Mouse (Mus musculus) lung, embryonic 14.5 days (tissue): ENCODE data around the gene Il16. TPM values are rescaled to one million over a fixed set of nuclear protein-coding genes. Genes with fewer than 3 reads are reported as not detected.
A peak's percentile ranks its signal among the peaks of the same experiment; 100 is the strongest.

Experiments used
- ATAC-seq: fragments of 200-750 bp; cut with Nextera tagmentation; 2 replicates; pipeline ENCODE4 v1.8.0; 2017; ENCODE audit warnings: mild to moderate bottlenecking, moderate TSS enrichment, moderate library complexity; ENCODE audit not compliant: insufficient read depth
- DNase-seq: peaks from one replicate; pipeline ENCODE4 v3.0.0-alpha.2; 2015
- H3K27ac ChIP-seq: fragments of 300-500 bp; sonication (generic); 2 replicates; pipeline ENCODE4 v1.5.1; 2014; ENCODE audit warnings: low read depth, mild to moderate bottlenecking, moderate library complexity
- H3K27me3 ChIP-seq: fragments of 300-500 bp; sonication (generic); 2 replicates; pipeline ENCODE4 v1.6.1; 2014; ENCODE audit warnings: low read length, control low read depth; ENCODE audit not compliant: insufficient read depth
- H3K36me3 ChIP-seq: fragments of 300-500 bp; sonication (generic); 2 replicates; pipeline ENCODE4 v1.6.1; 2014; ENCODE audit warnings: control low read depth; ENCODE audit not compliant: insufficient read depth
- H3K4me1 ChIP-seq: fragments of 300-500 bp; sonication (generic); 2 replicates; pipeline ENCODE4 v1.6.1; 2014; ENCODE audit warnings: antibody characterized with exemption, control low read depth; ENCODE audit not compliant: insufficient read depth
- H3K4me2 ChIP-seq: fragments of 300-500 bp; sonication (generic); 2 replicates; pipeline ENCODE4 v1.6.1; 2014; ENCODE audit warnings: mild to moderate bottlenecking
- H3K4me3 ChIP-seq: fragments of 300-500 bp; sonication (generic); 2 replicates; pipeline ENCODE4 v1.5.1; 2014; ENCODE audit warnings: low read depth, low read length
- H3K9ac ChIP-seq: fragments of 300-500 bp; sonication (generic); 2 replicates; pipeline ENCODE4 v1.6.1; 2014
- H3K9me3 ChIP-seq: fragments of 300-500 bp; sonication (generic); 2 replicates; pipeline ENCODE4 v1.6.1; 2016; ENCODE audit warnings: low read depth, low read length, control low read depth
- CTCF ChIP-seq: IDR thresholded peaks from 2 replicates; pipeline ENCODE4 v1.5.1; 2016; ENCODE audit warnings: antibody characterized with exemption, low read depth
- WGBS: fragments of 180-500 bp; shearing (Covaris S2); extraction: QIAGEN DNeasy Blood & Tissue Kit; methylation state at CpG from one replicate; pipeline ENCODE4 v1.1.7; 2014; 5-methylcytosine and 5-hydroxymethylcytosine counted together
- polyA plus RNA-seq: library from polyadenylated mRNA; unstranded; fragments of >200 nt; fragmentation: Nextera tagmentation; extraction: Ambion mirVana; gene quantifications from 2 replicates; pipeline ENCODE4 v1.2.1, GENCODE M21; 2014

Il16 gene
- polyA plus RNA-seq, 1 experiment from 2014 or later: 2.3 TPM

- no peaks in the 10 kb centered on the region for H3K9me3 ChIP-seq
- no peaks in the 10 kb centered on the region for H3K27me3 ChIP-seq
- no peak overlapping the region for H3K27ac ChIP-seq
- no peak for ATAC-seq
- no peak overlapping the region for H3K9ac ChIP-seq
- no peak for DNase-seq
- TF ChIP-seq CTCF: no peak
- H3K4me2 ChIP-seq: no peak overlapping the region
- H3K4me3 ChIP-seq: no peak overlapping the region
- 85% methylated on average over 4 of the region's 4 CpGs for WGBS
- no peaks in the 10 kb centered on the region for H3K4me1 ChIP-seq
- no peaks in the 10 kb centered on the region for H3K36me3 ChIP-seq
Measured at GRCm38 (mm10) chr7:83678506-83678905, 67.0 kb downstream of the Il16 start.

- ATAC-seq (no peak), DNase-seq (no peak)
- H3K27ac ChIP-seq: no peak overlapping the region
- H3K4me3 ChIP-seq: no peak overlapping the region
- no peak for TF ChIP-seq CTCF
- 71% methylated on average over 3 of the region's 3 CpGs for WGBS
- no peaks in the 10 kb centered on the region for H3K9me3 ChIP-seq
- no peaks in the 10 kb centered on the region for H3K4me1 ChIP-seq
- H3K4me2 ChIP-seq: no peak overlapping the region
- no peaks in the 10 kb centered on the region for H3K27me3 ChIP-seq
- H3K36me3 ChIP-seq: no peaks in the 10 kb centered on the region
- H3K9ac ChIP-seq: no peak overlapping the region
Measured at GRCm38 (mm10) chr7:83677296-83677695, 68.2 kb downstream of the Il16 start.

DNA sequence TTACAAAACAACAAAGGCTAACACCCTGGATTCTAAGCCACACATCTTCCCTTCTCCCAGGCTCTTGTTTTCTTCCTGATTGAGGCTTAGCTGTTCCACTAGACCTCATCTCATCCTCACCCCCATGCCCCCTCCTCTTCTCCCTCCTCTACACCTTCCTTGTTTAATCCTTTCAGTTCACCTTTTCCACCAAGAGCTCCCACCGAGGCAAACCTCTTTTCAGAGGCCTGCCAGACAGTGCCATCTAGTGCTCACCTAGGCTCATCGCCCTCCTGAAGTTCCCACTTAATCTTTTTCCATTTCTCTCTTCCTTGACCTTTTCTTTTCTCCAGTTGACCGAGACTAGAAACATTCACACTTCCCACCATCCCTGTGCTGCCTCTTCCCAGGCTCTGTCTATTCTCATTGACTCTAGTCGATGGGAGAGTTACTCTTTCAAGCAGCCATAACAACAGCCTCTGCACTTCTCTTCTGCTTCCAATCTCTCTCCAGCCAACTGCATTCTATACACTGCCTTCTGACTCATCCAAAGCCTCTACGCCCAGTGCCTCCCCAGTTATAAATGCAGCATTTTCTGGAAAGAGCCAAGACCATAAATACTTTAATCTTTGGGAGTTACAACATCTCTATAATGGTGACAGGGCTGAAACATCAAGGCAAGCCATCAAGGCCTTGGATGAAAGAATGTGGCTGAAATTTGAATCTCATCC, 69.8 kb downstream of the Il16 start:
- Histone ChIP-seq H3K9ac (no peak overlapping the region), H3K27me3 (no peaks in the 10 kb centered on the region), H3K36me3 (no peaks in the 10 kb centered on the region), H3K4me3 (no peak overlapping the region), H3K4me2 (no peak overlapping the region), H3K9me3 (no peaks in the 10 kb centered on the region), H3K4me1 (no peaks in the 10 kb centered on the region), H3K27ac (no peak overlapping the region)
- WGBS: 29% methylated on average over 5 of the region's 5 CpGs
- peak; percentile 55 for DNase-seq
- peak; percentile 67 for TF ChIP-seq CTCF
- ATAC-seq: no peak

DNA sequence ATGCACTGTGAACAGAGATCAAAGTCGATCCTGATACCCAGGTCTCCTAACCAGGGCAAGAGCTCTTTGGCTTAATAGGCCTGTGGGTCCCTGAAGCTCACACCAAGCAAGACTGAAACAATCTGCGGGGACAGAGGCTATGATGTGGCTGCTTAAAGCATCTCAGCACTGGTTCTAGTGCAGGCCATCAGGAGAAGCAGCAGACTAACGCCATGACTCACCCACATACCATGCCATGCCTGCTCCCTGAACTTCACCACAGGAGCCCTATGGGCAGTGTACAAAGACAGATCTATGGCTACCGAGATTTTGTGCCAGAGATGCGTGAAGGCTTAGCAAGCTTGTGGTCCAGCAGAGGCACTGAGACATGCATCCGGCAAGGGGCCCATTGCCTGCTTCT, 74.0 kb downstream of the Il16 start:
- ATAC-seq (no peak), DNase-seq (no peak)
- Histone ChIP-seq H3K9ac (no peak overlapping the region), H3K27ac (no peak overlapping the region), H3K36me3 (no peaks in the 10 kb centered on the region), H3K4me2 (no peak overlapping the region), H3K27me3 (no peaks in the 10 kb centered on the region), H3K9me3 (no peaks in the 10 kb centered on the region), H3K4me1 (no peaks in the 10 kb centered on the region), H3K4me3 (no peak overlapping the region)
- no peak for TF ChIP-seq CTCF
- WGBS: 85% methylated on average over 6 of the region's 6 CpGs

GRCm38 (mm10) chr7:83668724-83669123, 76.8 kb downstream of the Il16 start:
- Histone ChIP-seq H3K4me2 (no peak overlapping the region), H3K4me3 (no peak overlapping the region), H3K27me3 (no peaks in the 10 kb centered on the region), H3K9ac (no peak overlapping the region), H3K36me3 (no peaks in the 10 kb centered on the region), H3K9me3 (no peaks in the 10 kb centered on the region), H3K27ac (no peak overlapping the region), H3K4me1 (no peaks in the 10 kb centered on the region)
- ATAC-seq: peak; percentile 35; the same call in 1 of the 2 replicates
- WGBS: 0% methylated on average over 1 of the region's 1 CpGs
- DNase-seq: peak; percentile 85
- peak; percentile 84 for TF ChIP-seq CTCF

DNA sequence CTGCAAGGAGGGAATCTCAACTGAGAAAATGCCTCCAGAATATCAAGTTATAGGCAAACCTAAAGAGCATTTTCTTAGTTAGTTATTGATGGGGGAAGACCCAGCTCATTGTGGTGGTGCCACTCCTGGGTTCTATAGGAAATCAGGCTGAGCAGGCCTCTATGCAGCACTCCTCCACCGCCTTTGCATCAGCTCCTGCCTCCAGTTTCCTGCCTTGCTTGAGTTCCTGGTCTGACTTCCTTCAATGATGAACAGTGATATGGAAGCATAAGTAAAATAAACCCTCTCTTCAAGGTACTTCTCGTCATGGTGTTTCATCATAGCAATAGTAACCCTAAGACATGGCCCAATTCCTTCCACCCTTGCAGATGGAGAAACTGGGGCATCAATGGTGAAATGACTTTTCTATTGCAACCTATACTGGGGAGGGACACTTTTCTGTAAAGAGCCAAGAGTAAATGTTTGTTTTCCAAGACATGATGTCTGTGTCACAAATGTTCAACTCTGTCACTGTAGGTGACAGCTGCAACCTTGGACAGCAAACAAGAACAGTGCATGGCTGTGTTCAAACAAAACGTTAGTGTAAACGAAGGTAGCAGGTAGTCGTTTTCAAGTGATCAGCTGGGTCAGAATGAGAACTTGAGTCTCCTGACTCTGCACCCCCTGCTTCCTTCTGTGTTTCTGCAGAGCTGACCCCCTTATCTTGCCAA, 77.4 kb downstream of the Il16 start:
- Histone ChIP-seq H3K36me3 (no peaks in the 10 kb centered on the region), H3K4me1 (no peaks in the 10 kb centered on the region), H3K4me3 (no peak overlapping the region), H3K27ac (no peak overlapping the region), H3K4me2 (no peak overlapping the region), H3K9me3 (no peaks in the 10 kb centered on the region), H3K27me3 (no peaks in the 10 kb centered on the region), H3K9ac (no peak overlapping the region)
- ATAC-seq (no peak), DNase-seq (no peak)
- TF ChIP-seq CTCF: no peak
- WGBS: 65% methylated on average over 5 of the region's 5 CpGs

DNA sequence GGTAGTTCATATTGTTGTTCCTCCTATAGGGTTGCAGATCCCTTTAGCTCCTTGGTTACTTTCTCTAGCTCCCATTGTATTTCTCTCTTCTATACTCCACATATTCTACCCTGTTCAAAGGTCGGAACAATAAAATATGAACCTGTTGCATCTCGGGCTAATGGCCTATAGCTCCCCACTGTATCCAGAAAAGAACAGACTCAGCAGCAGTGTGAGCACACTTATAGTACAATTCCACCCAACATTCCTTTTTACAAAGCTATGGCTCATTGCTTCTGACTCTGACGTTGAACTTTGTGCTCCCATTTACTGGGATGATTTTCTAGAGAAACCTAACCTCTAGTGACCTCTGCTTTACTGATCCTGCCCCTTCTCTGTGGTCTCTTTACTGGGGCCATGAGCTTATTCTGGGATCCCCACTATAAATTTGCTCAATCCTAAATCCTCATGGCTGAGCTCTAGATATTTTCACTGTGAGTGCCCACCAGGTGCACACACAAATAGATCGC, 79.4 kb downstream of the Il16 start:
- ATAC-seq (no peak), DNase-seq (no peak)
- H3K4me2 ChIP-seq: no peak overlapping the region
- H3K4me1 ChIP-seq: no peaks in the 10 kb centered on the region
- H3K9me3 ChIP-seq: no peaks in the 10 kb centered on the region
- H3K27me3 ChIP-seq: no peaks in the 10 kb centered on the region
- no peak overlapping the region for H3K4me3 ChIP-seq
- no peaks in the 10 kb centered on the region for H3K36me3 ChIP-seq
- H3K27ac ChIP-seq: no peak overlapping the region
- no peak overlapping the region for H3K9ac ChIP-seq
- TF ChIP-seq CTCF: no peak
- 84% methylated on average over 4 of the region's 4 CpGs for WGBS
